Mouse (Mus musculus): ENCODE measurements at regions not wholly inside any gene's neighbourhood (a gene's known extent, or its start where the extent isn't known, plus 50 kb on each side); places are given as distances from the start of the nearest gene placed in this dataset.

DNA sequence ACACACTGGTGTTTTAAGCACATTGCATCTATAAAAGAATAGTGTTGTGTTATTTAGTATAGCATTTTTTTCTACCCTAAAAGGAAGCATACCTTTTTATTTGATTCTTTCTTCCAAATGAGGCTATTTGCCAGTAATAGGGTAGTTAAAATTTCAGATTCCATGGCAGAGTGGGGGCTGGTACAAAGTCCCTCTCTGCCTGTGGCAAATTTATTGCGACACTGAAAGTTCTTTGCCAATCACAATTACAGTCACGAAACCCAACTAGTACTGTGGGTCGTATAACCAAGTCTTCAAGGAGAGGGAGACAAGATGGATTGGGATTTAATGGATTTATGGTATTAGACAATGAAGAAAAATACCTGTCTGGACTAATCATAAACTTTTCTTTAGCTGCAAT, 51.9 kb upstream of the Esrrg start:
- H3K9me3 ChIP-seq (replicated peaks; ENCODE audit: insufficient read depth, low read length) = no peaks in the 10 kb centered on the region
- no peaks in the 10 kb centered on the region for H3K36me3 ChIP-seq (ENCODE audit: control insufficient read depth in 1 of 2, insufficient read depth in 2 of 2, low read length in 2 of 2)
- TF ChIP-seq MXI1 (IDR thresholded peaks at IDR 0.05; ENCODE audit: low read depth, low read length) (no peak), TBP (IDR thresholded peaks at IDR 0.05; ENCODE audit: low read depth, low read length) (no peak), ZC3H11A (IDR thresholded peaks at IDR 0.05; ENCODE audit: low read depth, low read length) (no peak), POLR2AphosphoS5 (IDR thresholded peaks at IDR 0.05; ENCODE audit: borderline replicate concordance, low read depth, low read length) (no peak), MEF2A (IDR thresholded peaks at IDR 0.05; ENCODE audit: extremely low read depth, insufficient replicate concordance, low read depth, low read length, poor library complexity, severe bottlenecking) (no peak), CHD1 (IDR thresholded peaks at IDR 0.05; ENCODE audit: low read depth, low read length) (no peak), KAT2A (conservative IDR thresholded peaks at IDR 0.05; ENCODE audit: low read depth, low read length) (no peak), MYB (IDR thresholded peaks at IDR 0.05; ENCODE audit: low read depth, low read length) (no peak), MAFK (IDR thresholded peaks at IDR 0.05; ENCODE audit: borderline replicate concordance, low read depth, low read length) (no peak), E2F4 (IDR thresholded peaks at IDR 0.05; ENCODE audit: borderline replicate concordance, low read depth, low read length) (no peak), UBTF (IDR thresholded peaks at IDR 0.05; ENCODE audit: borderline replicate concordance, insufficient read depth, low read depth, low read length) (no peak), TCF12 (IDR thresholded peaks at IDR 0.05; ENCODE audit: low read depth, low read length) (no peak), BHLHE40 (IDR thresholded peaks at IDR 0.05; ENCODE audit: borderline replicate concordance, low read depth, low read length) (no peak), MAZ (IDR thresholded peaks at IDR 0.05; ENCODE audit: low read depth, low read length) (no peak), POLR2AphosphoS2 (IDR thresholded peaks at IDR 0.05; ENCODE audit: low read length) (no peak), USF1 (IDR thresholded peaks at IDR 0.05; ENCODE audit: low read depth, low read length) (no peak), ELF1 (IDR thresholded peaks at IDR 0.05; ENCODE audit: low read depth, low read length) (no peak)
- no peak overlapping the region for H3K27ac ChIP-seq (ENCODE audit: control insufficient read depth, low read depth, low read length)
- no peak overlapping the region for H3K9ac ChIP-seq (ENCODE audit: control insufficient read depth, low read depth, low read length, poor library complexity, severe bottlenecking)
- H3K27me3 ChIP-seq (ENCODE audit: control insufficient read depth in 1 of 2, insufficient read depth in 2 of 2, low read length in 2 of 2) = no peaks in the 10 kb centered on the region
- DNase-seq (ENCODE audit: low read depth, low spot score) = no peak
- H3K79me2 ChIP-seq (ENCODE audit: control insufficient read depth, insufficient read depth, low read length, poor library complexity) = no peaks in the 10 kb centered on the region
- H3K4me1 ChIP-seq (ENCODE audit: control insufficient read depth in 1 of 2, insufficient read depth in 2 of 2, low read length in 2 of 2) = no peaks in the 10 kb centered on the region
- no peak overlapping the region for H3K4me3 ChIP-seq (ENCODE audit: control insufficient read depth in 1 of 2, insufficient read depth in 1 of 2, low read depth in 2 of 2, low read length in 2 of 2)
